Mouse (Mus musculus): ENCODE measurements at regions not wholly inside any gene's neighbourhood (a gene's known extent, or its start where the extent isn't known, plus 50 kb on each side); places are given as distances from the start of the nearest gene placed in this dataset.

GRCm38 (mm10) chr11:45787408-45787807, 64.4 kb upstream of the Clint1 start:
- DNase-seq (ENCODE audit: low read depth, low spot score), result no peak

GRCm38 (mm10) chr11:45789886-45790285, 62.0 kb upstream of the Clint1 start:
- DNase-seq (ENCODE audit: low read depth, low spot score), result no peak

GRCm38 (mm10) chr11:45790504-45790903, 61.3 kb upstream of the Clint1 start:
- no peak for DNase-seq (ENCODE audit: low read depth, low spot score)

- peak; percentile 33 for DNase-seq (ENCODE audit: low read depth, low spot score)
Observed at GRCm38 (mm10) chr11:45791696-45792095, 60.2 kb upstream of the Clint1 start.

- DNase-seq (ENCODE audit: low read depth, low spot score), result peak; percentile 79
Observed at GRCm38 (mm10) chr11:45794361-45794981, 57.4 kb upstream of the Clint1 start.

DNA sequence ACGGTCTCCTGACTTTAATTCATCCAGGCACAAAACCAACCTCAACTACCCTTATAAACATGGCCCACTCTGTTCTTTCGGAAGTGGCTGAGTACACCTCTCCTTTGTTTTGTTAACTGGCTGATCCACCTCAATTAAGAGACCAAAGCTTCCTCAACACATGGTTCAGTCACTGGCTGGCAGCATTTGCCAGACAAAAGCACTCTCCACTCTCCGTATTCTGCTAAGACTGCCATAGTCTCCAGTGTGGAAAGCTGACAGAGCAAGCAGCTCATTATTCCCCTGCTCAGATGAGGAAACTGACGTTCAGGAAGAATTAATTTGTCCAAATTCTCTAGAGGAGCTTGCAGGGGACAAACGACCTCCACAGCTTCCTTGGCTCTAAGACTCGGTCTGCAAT, 56.5 kb upstream of the Clint1 start:
- peak; percentile 22 for DNase-seq (ENCODE audit: low read depth, low spot score)

GRCm38 (mm10) chr11:45795731-45796130, 56.1 kb upstream of the Clint1 start:
- DNase-seq (ENCODE audit: low read depth, low spot score), result peak; percentile 77

GRCm38 (mm10) chr11:45799732-45800386, 52.0 kb upstream of the Clint1 start:
- DNase-seq (ENCODE audit: low read depth, low spot score), result no peak

All from CD4-positive, CD25-positive, alpha-beta regulatory T cell, adult 2 months (primary cell).